Mouse (Mus musculus) lung, postnatal 0 days (tissue): ENCODE measurements around the gene Iqcn. TPM values are rescaled to one million over a fixed set of nuclear protein-coding genes. Genes with fewer than 3 reads are reported as not detected.

Experiments used
- ATAC-seq: fragments of 200-750 bp; cut with Nextera tagmentation; 2 replicates; pipeline ENCODE4 v1.8.0; 2017; ENCODE audit warnings: moderate library complexity
- DNase-seq: peaks from one replicate; pipeline ENCODE4 v3.0.0-alpha.2; 2016; ENCODE audit warnings: low spot score
- H3K27ac ChIP-seq: fragments of 300-500 bp; sonication (generic); 2 replicates; pipeline ENCODE4 v1.5.1; 2014; ENCODE audit warnings: antibody characterized with exemption, mild to moderate bottlenecking, low read length, mixed read lengths
- H3K27me3 ChIP-seq: fragments of 300-500 bp; sonication (generic); replicated peaks from 2 replicates; pipeline ENCODE4 v1.6.1; 2014; ENCODE audit warnings: low read length, mixed read lengths; ENCODE audit not compliant: insufficient read depth
- H3K36me3 ChIP-seq: fragments of 300-500 bp; sonication (generic); 2 replicates; pipeline ENCODE4 v1.6.1; 2014; ENCODE audit warnings: low read length, mixed read lengths; ENCODE audit not compliant: insufficient read depth
- H3K4me1 ChIP-seq: fragments of 300-500 bp; sonication (generic); 2 replicates; pipeline ENCODE4 v1.6.1; 2014; ENCODE audit warnings: antibody characterized with exemption, low read depth, low read length, mixed read lengths; ENCODE audit not compliant: insufficient read depth
- H3K4me2 ChIP-seq: fragments of 300-500 bp; sonication (generic); replicated peaks from 2 replicates; pipeline ENCODE4 v1.6.1; 2014; ENCODE audit warnings: low read depth, mild to moderate bottlenecking, low read length, moderate library complexity, mixed read lengths
- H3K4me3 ChIP-seq: fragments of 300-500 bp; sonication (generic); 2 replicates; pipeline ENCODE4 v1.5.1; 2014; ENCODE audit warnings: low read depth, low read length
- H3K9ac ChIP-seq: fragments of 300-500 bp; sonication (generic); replicated peaks from 2 replicates; pipeline ENCODE4 v1.6.1; 2014; ENCODE audit warnings: low read depth, mild to moderate bottlenecking
- H3K9me3 ChIP-seq: fragments of 300-500 bp; sonication (generic); 2 replicates; pipeline ENCODE4 v1.6.1; 2016; ENCODE audit warnings: low read length, mixed read lengths
- CTCF ChIP-seq: IDR thresholded peaks from 2 replicates; pipeline ENCODE4 v1.5.1; 2016; ENCODE audit warnings: antibody characterized with exemption, mild to moderate bottlenecking
- EP300 ChIP-seq: IDR thresholded peaks from 2 replicates; pipeline ENCODE4 v1.6.1; 2016; ENCODE audit warnings: antibody characterized with exemption, mild to moderate bottlenecking, control low read depth
- WGBS: fragments of 180-500 bp; shearing (Covaris S2); extraction: QIAGEN DNeasy Blood & Tissue Kit; methylation state at CpG from one replicate; pipeline ENCODE4 v1.1.7; 2014; 5-methylcytosine and 5-hydroxymethylcytosine counted together
- polyA plus RNA-seq: library from polyadenylated mRNA; unstranded; fragments of >200 nt; fragmentation: Nextera tagmentation; extraction: Ambion mirVana; gene quantifications from 2 replicates; pipeline ENCODE4 v1.2.1, GENCODE M21; 2015

Iqcn gene
- polyA plus RNA-seq, 1 experiment from 2014 or later = 0.07 TPM

GRCm38 (mm10) chr8:70726721-70727120 is 23.5 kb downstream of the Iqcn start:
- no peak for DNase-seq
- Histone ChIP-seq H3K4me3 (no peak overlapping the region), H3K9ac (no peak overlapping the region), H3K4me2 (no peak overlapping the region), H3K27me3 (peaks cover 3% of the 10 kb centered on the region; the same call in 1 of the 2 replicates), H3K9me3 (no peaks in the 10 kb centered on the region), H3K4me1 (no peaks in the 10 kb centered on the region; the same call in 1 of the 2 replicates), H3K27ac (no peak overlapping the region), H3K36me3 (no peaks in the 10 kb centered on the region)
- ATAC-seq = no peak
- 30% methylated on average over 11 of the region's 11 CpGs for WGBS
- TF ChIP-seq CTCF = no peak
- TF ChIP-seq EP300 = no peak

GRCm38 (mm10) chr8:70729808-70730475 is 26.7 kb downstream of the Iqcn start:
- Histone ChIP-seq H3K27me3 (peaks cover 3% of the 10 kb centered on the region; the same call in 1 of the 2 replicates), H3K4me1 (no peaks in the 10 kb centered on the region; the same call in 1 of the 2 replicates), H3K27ac (no peak overlapping the region), H3K4me2 (peak overlapping the region; percentile 44), H3K36me3 (no peaks in the 10 kb centered on the region), H3K4me3 (peak overlapping the region; percentile 17; the same call in 1 of the 2 replicates), H3K9me3 (no peaks in the 10 kb centered on the region), H3K9ac (0 out of 2 replicates have a peak overlapping the region, but pooled peaks have one; percentile 8)
- DNase-seq (peak; percentile 54), ATAC-seq (peak; percentile 51)
- no peak for TF ChIP-seq EP300
- peak; percentile 56 for TF ChIP-seq CTCF
- 2% methylated on average over 34 of the region's 34 CpGs for WGBS

- no peaks in the 10 kb centered on the region for H3K9me3 ChIP-seq
- H3K4me3 ChIP-seq = no peak overlapping the region
- ATAC-seq (no peak), DNase-seq (no peak)
- no peak overlapping the region for H3K9ac ChIP-seq
- no peak overlapping the region for H3K27ac ChIP-seq
- H3K4me2 ChIP-seq = no peak overlapping the region
- WGBS = 87% methylated on average over 4 of the region's 4 CpGs
- H3K36me3 ChIP-seq = no peaks in the 10 kb centered on the region
- H3K4me1 ChIP-seq = no peaks in the 10 kb centered on the region; the same call in 1 of the 2 replicates
- H3K27me3 ChIP-seq = peaks cover 3% of the 10 kb centered on the region; the same call in 1 of the 2 replicates
- TF ChIP-seq EP300 (no peak), CTCF (no peak)
These were observed 27.7 kb downstream of the Iqcn start for GRCm38 (mm10) chr8:70730956-70731355.

- Histone ChIP-seq H3K9ac (no peak overlapping the region), H3K36me3 (no peaks in the 10 kb centered on the region), H3K27me3 (peaks cover 12% of the 10 kb centered on the region; the same call in 1 of the 2 replicates), H3K27ac (peak overlapping the region; percentile 54), H3K4me3 (no peak overlapping the region), H3K9me3 (no peaks in the 10 kb centered on the region), H3K4me1 (no peaks in the 10 kb centered on the region), H3K4me2 (no peak overlapping the region)
- 47% methylated on average over 5 of the region's 5 CpGs for WGBS
- ATAC-seq (peak; percentile 62), DNase-seq (peak; percentile 74)
- TF ChIP-seq CTCF = no peak
- no peak for TF ChIP-seq EP300
These were observed 34.4 kb downstream of the Iqcn start for GRCm38 (mm10) chr8:70737705-70738104.

GRCm38 (mm10) chr8:70738211-70738610 is 35.0 kb downstream of the Iqcn start:
- 25% methylated on average over 3 of the region's 3 CpGs for WGBS
- peak; percentile 96 for ATAC-seq

GRCm38 (mm10) chr8:70741661-70742060 is 38.4 kb downstream of the Iqcn start:
- H3K27ac ChIP-seq = no peak overlapping the region
- no peak overlapping the region for H3K9ac ChIP-seq
- peaks cover 40% of the 10 kb centered on the region; the same call in 1 of the 2 replicates for H3K27me3 ChIP-seq
- H3K9me3 ChIP-seq = no peaks in the 10 kb centered on the region
- no peak for TF ChIP-seq CTCF
- no peak for TF ChIP-seq EP300
- DNase-seq = no peak
- no peaks in the 10 kb centered on the region; the same call in 1 of the 2 replicates for H3K4me1 ChIP-seq
- no peak overlapping the region for H3K4me3 ChIP-seq
- ATAC-seq = no peak
- no peak overlapping the region for H3K4me2 ChIP-seq
- 57% methylated on average over 5 of the region's 5 CpGs for WGBS
- no peaks in the 10 kb centered on the region for H3K36me3 ChIP-seq

More at GRCm38 (mm10) chr8:70738211-70738610, 35.0 kb downstream of the Iqcn start:
- Histone ChIP-seq H3K4me1 (no peaks in the 10 kb centered on the region), H3K36me3 (no peaks in the 10 kb centered on the region), H3K27me3 (peaks cover 17% of the 10 kb centered on the region; the same call in 1 of the 2 replicates), H3K4me3 (no peak overlapping the region), H3K9ac (no peak overlapping the region), H3K9me3 (no peaks in the 10 kb centered on the region), H3K27ac (peak overlapping the region; percentile 54), H3K4me2 (no peak overlapping the region)
- no peak for TF ChIP-seq CTCF
- TF ChIP-seq EP300 = peak; percentile 80; the same call in 1 of the 2 replicates
- DNase-seq = peak; percentile 94
